Mouse (Mus musculus) cerebellum, postnatal 4 days (tissue): ENCODE measurements around the gene Pls3.
"Not testable (repeated sequence)": the region's sequence is repeated elsewhere in the genome, so short reads cannot be mapped to it uniquely, and the experiment has no call there.

ENCODE experiments used
- DNase-seq, 2 experiments: peaks; one replicate each; pipeline ENCODE4 v3.0.0; 2022; ENCODE audit warnings: low spot score in 2 of 2, mixed read lengths in 1 of 2

The Pls3 gene

GRCm38 (mm10) chrX:75777461-75777860 is 97.5 kb downstream of the Pls3 start:
- DNase-seq: no peak

- DNase-seq: no peak
Observed at GRCm38 (mm10) chrX:75764794-75765328, 110.1 kb downstream of the Pls3 start.

- peak; percentile 18 to 27 for DNase-seq
Observed at GRCm38 (mm10) chrX:75764135-75764793, 110.7 kb downstream of the Pls3 start.

GRCm38 (mm10) chrX:75759461-75759860 is 115.5 kb downstream of the Pls3 start:
- not testable (repeated sequence) for DNase-seq

- peak in 1 of 2 experiments; percentile 79 for DNase-seq
Observed at GRCm38 (mm10) chrX:75759036-75759435, 115.9 kb downstream of the Pls3 start.

- DNase-seq: peak in 1 of 2 experiments; percentile 77
Observed at GRCm38 (mm10) chrX:75757966-75758365, 117.0 kb downstream of the Pls3 start.

- peak in 1 of 2 experiments; percentile 25 for DNase-seq
Observed at GRCm38 (mm10) chrX:75754531-75754930, 120.5 kb downstream of the Pls3 start.

- DNase-seq: not testable (repeated sequence)
Observed at GRCm38 (mm10) chrX:75750126-75750725, 124.8 kb downstream of the Pls3 start.

- peak in 1 of 2 experiments; percentile 72 for DNase-seq
Observed at GRCm38 (mm10) chrX:75749312-75749711, 125.7 kb downstream of the Pls3 start.

- peak in 1 of 2 experiments; percentile 84 for DNase-seq
Observed at GRCm38 (mm10) chrX:75744466-75744865, 130.5 kb downstream of the Pls3 start.

GRCm38 (mm10) chrX:75739464-75739863 is 135.5 kb downstream of the Pls3 start:
- not testable (repeated sequence) for DNase-seq
